Mouse (Mus musculus) cerebellum, postnatal 36 days (tissue): ENCODE measurements around the gene Igf1r.
A peak's percentile ranks its signal among the peaks of the same experiment; 100 is the strongest.

Experiments used
- DNase-seq, 2 experiments: peaks; one replicate each; pipeline ENCODE4 v3.0.0; 2021 to 2022; ENCODE audit warnings: mixed read lengths in 2 of 2

Igf1r gene

DNA sequence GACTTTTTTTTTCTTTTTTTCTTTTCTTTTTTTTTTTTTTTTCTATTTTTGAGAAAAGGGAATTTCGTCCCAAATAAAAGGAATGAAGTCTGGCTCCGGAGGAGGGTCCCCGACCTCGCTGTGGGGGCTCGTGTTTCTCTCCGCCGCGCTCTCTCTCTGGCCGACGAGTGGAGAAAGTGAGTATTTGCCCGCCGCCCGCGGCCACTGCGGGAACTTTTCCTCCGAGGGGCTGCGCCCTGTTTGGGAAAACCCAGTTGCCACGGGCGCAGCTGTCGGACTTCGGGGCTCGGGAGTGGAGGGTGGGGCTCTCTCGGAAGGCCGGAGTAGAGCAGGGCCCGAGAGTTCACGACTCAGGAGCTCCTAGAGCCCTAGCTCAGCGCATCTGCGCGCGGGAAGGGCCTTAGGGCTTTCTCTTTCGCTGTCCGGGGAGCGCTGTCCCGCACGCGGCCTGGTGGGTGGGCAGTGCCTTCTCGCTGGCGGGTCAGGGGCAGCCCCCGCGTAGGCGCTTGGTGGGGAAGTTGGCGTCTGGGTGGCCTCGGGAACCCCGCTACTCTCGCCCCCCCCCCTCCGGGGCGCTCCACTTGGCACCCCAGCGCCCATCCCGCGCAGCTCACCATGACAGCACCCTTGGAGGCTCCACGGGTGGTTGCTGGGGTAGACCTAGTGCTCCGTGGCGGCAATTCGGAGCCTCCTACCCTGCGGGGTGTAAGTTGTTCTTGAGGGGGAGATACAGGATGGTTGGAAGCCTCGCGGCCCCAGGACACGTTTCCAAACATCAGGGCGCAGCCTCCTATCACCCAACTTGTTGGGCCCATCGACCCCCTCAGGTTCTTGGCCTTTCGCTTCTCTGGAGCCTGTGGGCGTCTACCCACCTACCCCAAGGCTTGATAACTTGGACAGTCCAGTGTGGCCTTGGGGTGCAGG is at the start of gene Igf1r:
Igf1r (plus strand) TSS at position 51 of the 924 bp plus-strand sequence.
- peak; percentile 35 to 37 for DNase-seq

- DNase-seq = no peak
Observed at GRCm38 (mm10) chr7:67906358-67906757, 46.3 kb upstream of the Igf1r start.

- DNase-seq = no peak
Observed at GRCm38 (mm10) chr7:67907786-67908400, 44.7 kb upstream of the Igf1r start.

GRCm38 (mm10) chr7:67910528-67910927 is 42.1 kb upstream of the Igf1r start:
- no peak for DNase-seq

DNA sequence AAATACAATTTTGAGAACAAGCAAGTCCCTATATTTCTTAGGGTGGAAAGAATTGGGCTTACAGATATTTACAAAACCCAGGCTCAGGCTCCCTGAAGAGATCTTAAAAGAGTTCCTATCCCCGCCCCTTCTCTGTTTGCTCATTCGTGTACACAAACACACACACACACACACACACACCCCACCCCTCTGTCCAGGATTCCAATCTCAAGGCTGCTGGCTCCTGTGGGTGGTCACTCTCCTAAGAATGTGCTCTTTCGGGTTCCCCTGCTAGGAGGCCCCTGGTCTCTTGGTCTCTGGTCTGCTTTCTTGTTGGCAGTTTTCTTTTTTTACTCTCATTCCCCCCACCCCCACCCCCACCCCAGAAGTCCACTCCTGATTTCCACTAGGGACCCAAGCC is 41.7 kb upstream of the Igf1r start:
- no peak for DNase-seq

GRCm38 (mm10) chr7:67911841-67912240 is 40.8 kb upstream of the Igf1r start:
- no peak for DNase-seq

DNA sequence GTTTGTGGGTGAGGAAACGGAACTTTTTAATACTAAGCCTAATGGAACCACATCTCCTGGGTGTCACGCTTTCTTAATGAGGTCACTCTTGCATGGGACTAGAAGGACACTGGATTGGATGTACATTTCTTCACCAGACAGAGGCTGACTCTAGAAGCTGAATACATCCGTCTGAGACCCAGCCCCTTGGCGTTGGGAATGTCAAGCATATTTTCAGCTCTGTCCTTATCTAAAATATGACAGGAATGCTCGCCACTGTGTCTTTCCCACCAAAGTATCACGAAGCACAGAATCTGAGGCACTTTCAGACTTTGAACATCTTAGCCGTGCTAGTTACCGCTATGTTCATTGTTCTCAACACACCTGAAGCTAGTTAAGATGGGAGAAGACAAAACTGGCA is 35.7 kb upstream of the Igf1r start:
- no peak for DNase-seq

- no peak for DNase-seq
Observed at GRCm38 (mm10) chr7:67917753-67918152, 34.9 kb upstream of the Igf1r start.

GRCm38 (mm10) chr7:67919467-67919866 is 33.2 kb upstream of the Igf1r start:
- no peak for DNase-seq

DNA sequence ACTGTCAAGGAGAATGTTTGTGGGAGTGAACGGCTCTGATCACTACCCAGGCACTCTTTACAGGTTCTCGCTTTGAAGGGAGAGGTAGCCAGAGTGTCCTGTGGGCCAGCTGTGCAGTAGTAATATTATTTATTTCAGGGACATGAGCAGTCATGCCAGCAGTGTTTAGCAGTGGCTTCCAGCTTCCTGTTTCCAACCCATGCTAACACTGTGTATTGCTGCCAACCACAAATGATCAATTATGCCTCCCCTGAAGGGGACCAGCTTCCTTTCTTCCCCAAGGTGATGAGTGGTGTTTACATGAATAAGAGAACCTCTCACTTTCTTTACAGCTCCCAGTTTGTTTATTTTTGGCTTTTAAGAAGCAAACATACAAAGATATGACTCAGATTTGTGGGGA is 28.4 kb upstream of the Igf1r start:
- no peak for DNase-seq

GRCm38 (mm10) chr7:67930132-67930531 is 22.5 kb upstream of the Igf1r start:
- no peak for DNase-seq

- DNase-seq = no peak
Observed at GRCm38 (mm10) chr7:67936801-67937200, 15.8 kb upstream of the Igf1r start.

DNA sequence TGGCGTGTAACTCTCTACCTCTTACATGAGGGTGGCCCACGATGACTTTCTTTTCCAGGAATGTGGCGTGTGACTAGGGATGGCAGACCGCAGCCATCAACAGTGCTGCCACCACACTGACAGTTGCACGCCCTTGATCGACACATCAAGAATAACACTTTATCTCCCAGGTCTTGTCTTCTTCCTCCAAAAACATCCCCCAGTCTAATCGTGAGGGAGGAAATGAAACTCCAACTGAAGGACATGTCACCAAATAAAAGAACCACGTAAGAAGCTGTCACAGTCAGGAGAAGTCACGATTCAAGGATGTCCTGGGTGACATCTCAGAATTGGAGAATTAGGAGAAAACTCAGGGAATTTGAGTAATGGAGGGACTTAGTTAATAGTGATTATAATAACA is 8.8 kb upstream of the Igf1r start:
- no peak for DNase-seq

GRCm38 (mm10) chr7:67946901-67947300 is 5.7 kb upstream of the Igf1r start:
- no peak for DNase-seq

DNA sequence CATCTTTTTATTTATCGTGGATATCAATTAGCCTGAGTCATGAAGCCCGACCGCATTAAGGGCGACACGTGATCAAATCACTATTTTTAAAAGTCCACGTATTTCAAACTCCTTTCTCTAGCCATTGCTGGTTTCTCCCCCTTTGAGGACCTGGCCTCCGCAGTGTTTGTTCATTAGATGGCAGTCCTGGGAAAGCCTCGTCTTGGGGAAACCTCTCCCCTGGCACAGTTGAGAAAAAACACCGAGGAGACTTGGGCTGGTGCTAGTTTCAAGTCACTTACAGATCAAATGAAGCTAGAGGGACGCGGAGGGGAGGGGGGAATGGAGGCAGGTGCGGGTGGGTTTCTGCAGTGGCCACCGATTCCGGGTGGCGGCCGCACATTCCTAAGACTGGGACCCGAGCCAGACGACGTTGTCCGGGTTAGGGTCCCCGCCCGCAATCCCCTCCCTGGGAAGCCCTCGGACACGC is 2.2 kb upstream of the Igf1r start:
- DNase-seq = no peak

- DNase-seq = peak; percentile 77 to 84
Observed at GRCm38 (mm10) chr7:67950815-67951531, 1.7 kb upstream of the Igf1r start.

- peak; percentile 97 to 98 for DNase-seq
Observed at GRCm38 (mm10) chr7:67951532-67952035, 1.0 kb upstream of the Igf1r start.

DNA sequence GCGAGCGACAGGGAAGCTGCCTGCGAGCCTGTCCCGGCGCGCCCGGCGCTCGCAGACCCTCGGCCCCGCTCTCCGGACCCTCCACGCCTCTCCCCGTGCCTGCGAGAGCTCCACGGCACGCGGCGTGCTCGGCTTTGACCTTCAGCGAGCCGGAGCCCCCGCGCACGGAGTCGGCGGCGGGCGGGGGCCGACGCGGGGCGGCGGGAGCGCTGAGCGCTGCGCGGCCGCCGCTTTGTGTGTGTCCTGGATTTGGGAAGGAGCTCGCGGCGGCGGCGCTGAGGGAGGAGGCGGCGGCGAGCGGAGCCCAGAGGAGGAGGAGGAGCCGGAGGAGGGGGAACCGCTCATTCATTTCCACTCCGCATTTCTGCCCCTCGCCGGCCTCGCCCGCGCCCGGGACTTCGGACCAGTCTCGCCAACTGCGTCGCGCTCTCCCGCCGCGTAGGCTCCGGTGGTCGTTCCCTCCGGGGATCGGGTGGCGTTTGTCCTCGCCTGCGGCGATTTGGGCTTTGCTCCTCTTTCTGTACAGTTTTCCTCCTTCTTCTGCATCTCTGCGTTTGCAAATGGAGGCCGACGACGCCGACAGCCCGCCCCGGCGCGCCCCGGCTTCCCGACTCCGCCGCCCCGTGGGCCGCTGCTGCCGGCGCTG is 468 bp upstream of the Igf1r start:
- DNase-seq = peak; percentile 75 to 82

GRCm38 (mm10) chr7:67953764-67954242 is 1.2 kb downstream of the Igf1r start:
- DNase-seq = peak in 1 of 2 experiments; percentile 21

GRCm38 (mm10) chr7:67954591-67955185 is 2.1 kb downstream of the Igf1r start:
- no peak for DNase-seq

DNA sequence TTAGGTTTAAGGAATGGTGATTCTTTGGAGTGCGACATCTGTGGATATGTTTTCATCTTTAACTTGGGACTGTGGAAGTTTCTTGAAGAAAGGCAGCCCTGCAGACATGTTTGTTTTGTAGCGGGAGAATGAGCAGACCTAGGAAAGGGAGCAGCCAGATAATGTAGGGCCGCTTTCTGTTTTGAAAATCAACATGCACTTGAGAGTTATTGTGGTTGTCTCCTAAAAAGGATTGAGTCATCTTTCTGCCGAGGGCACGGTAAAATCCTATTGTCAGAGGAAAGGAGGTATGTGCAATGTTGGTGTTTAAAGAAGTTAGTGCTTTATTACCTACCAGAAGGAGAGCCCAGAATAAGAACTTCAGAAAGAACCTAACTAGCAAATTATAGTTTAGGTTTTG is 2.6 kb downstream of the Igf1r start:
- no peak for DNase-seq

DNA sequence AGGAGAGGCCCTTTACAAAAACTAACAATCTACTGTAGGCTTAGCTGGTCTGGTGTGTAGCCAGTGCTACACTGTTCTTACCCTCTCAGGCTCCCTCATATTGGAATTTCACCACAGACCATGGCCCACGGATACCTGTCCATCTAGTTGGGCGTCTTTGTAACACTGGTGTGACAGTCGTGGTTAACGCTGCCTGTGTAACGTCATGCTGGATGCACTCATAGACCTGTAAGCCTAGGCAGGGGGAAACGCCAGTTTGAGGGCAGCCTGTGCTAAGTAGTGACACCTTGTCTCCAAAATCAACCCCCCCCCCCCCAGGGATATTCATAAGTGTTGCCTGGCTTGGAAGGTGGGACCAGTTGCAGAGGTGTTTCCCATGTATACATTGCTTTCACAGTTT is 4.7 kb downstream of the Igf1r start:
- DNase-seq = no peak
